Mouse (Mus musculus): Measurements from ENCODE around the gene Kmt2b. TPM values are rescaled to one million over a fixed set of nuclear protein-coding genes. Genes with fewer than 3 reads are reported as not detected.
A peak's percentile ranks its signal among the peaks of the same experiment; 100 is the strongest.

Gene Kmt2b
- polyA plus RNA-seq, 1 experiment from 2014 or later: 9.8 TPM

GRCm38 (mm10) chr7:30522871-30523270 is 65.7 kb downstream of the Kmt2b start:
- Histone ChIP-seq H3K36me3 (peaks cover 49% of the 10 kb centered on the region), H3K4me2 (no peak overlapping the region)

GRCm38 (mm10) chr7:30520856-30521255 is 67.7 kb downstream of the Kmt2b start:
- Histone ChIP-seq H3K4me2 (no peak overlapping the region), H3K9ac (no peak overlapping the region), H3K4me1 (replicated peaks) (no peaks in the 10 kb centered on the region), H3K9me3 (no peaks in the 10 kb centered on the region), H3K36me3 (peaks cover 31% of the 10 kb centered on the region), H3K27me3 (no peaks in the 10 kb centered on the region), H3K4me3 (no peak overlapping the region), H3K27ac (replicated peaks) (no peak overlapping the region)
- ATAC-seq (ENCODE audit: low FRiP score, low read depth): peak; percentile 12; the same call in 1 of the 2 replicates
- WGBS: 69% methylated on average over 5 of the region's 5 CpGs

More at GRCm38 (mm10) chr7:30522871-30523270, 65.7 kb downstream of the Kmt2b start:
- 86% methylated on average over 10 of the region's 10 CpGs for WGBS
- Histone ChIP-seq H3K9me3 (no peaks in the 10 kb centered on the region), H3K27ac (replicated peaks) (no peak overlapping the region), H3K4me1 (replicated peaks) (no peaks in the 10 kb centered on the region), H3K4me3 (no peak overlapping the region), H3K27me3 (no peaks in the 10 kb centered on the region), H3K9ac (no peak overlapping the region)
- no peak for ATAC-seq (ENCODE audit: low FRiP score, low read depth)

- H3K4me2 ChIP-seq: no peak overlapping the region
- 60% methylated on average over 4 of the region's 4 CpGs for WGBS
- H3K27me3 ChIP-seq: no peaks in the 10 kb centered on the region
- H3K4me1 ChIP-seq (replicated peaks): no peaks in the 10 kb centered on the region
- H3K9ac ChIP-seq: no peak overlapping the region
- H3K9me3 ChIP-seq: no peaks in the 10 kb centered on the region
- no peak overlapping the region for H3K27ac ChIP-seq (replicated peaks)
- ATAC-seq (ENCODE audit: low FRiP score, low read depth): no peak; the same call in 1 of the 2 replicates
- H3K4me3 ChIP-seq: no peak overlapping the region
- peaks cover 26% of the 10 kb centered on the region for H3K36me3 ChIP-seq
Observed at GRCm38 (mm10) chr7:30520396-30520795, 68.1 kb downstream of the Kmt2b start.

Small RNAs within 50 kb of the gene (microRNA-seq; reads per million reads assigned to microRNA genes)
- not detected for gene Gm38670
- not detected for gene Mir3569

Other genes with a start within 250 kb of the Kmt2b start
- 14.3 and 15.7 TPM in 2 replicates for gene Lrfn3, start 226.0 kb downstream of the Kmt2b start, polyA plus RNA-seq (2015; fragmentation: Nextera tagmentation; extraction: Ambion mirVana)
- 28.9 and 39.1 TPM in 2 replicates for gene Tyrobp, start 175.0 kb downstream of the Kmt2b start, polyA plus RNA-seq (2015; fragmentation: Nextera tagmentation; extraction: Ambion mirVana)
- 0.53 and 0.56 TPM in 2 replicates for gene Hcst, start 168.9 kb downstream of the Kmt2b start, polyA plus RNA-seq (2015; fragmentation: Nextera tagmentation; extraction: Ambion mirVana)
- 2.4 and 2.9 TPM in 2 replicates for gene Nfkbid, start 167.0 kb downstream of the Kmt2b start, polyA plus RNA-seq (2015; fragmentation: Nextera tagmentation; extraction: Ambion mirVana)
- gene Aplp1, start 143.2 kb downstream of the Kmt2b start, polyA plus RNA-seq (2015; fragmentation: Nextera tagmentation; extraction: Ambion mirVana): 674 and 762 TPM in 2 replicates
- gene Kirrel2, start 131.0 kb downstream of the Kmt2b start, polyA plus RNA-seq (2015; fragmentation: Nextera tagmentation; extraction: Ambion mirVana): 4.7 and 7.3 TPM in 2 replicates
- gene Nphs1, start 130.4 kb downstream of the Kmt2b start, polyA plus RNA-seq (2015; fragmentation: Nextera tagmentation; extraction: Ambion mirVana): 1.1 and 1.2 TPM in 2 replicates
- 0.36 TPM in 1 of 2 replicates, not detected in the other for gene Prodh2, start 95.1 kb downstream of the Kmt2b start, polyA plus RNA-seq (2015; fragmentation: Nextera tagmentation; extraction: Ambion mirVana)
- gene Arhgap33, start 53.7 kb downstream of the Kmt2b start, polyA plus RNA-seq (2015; fragmentation: Nextera tagmentation; extraction: Ambion mirVana): 101 and 135 TPM in 2 replicates
- 11.1 and 13.2 TPM in 2 replicates for gene Hspb6, start 36.5 kb downstream of the Kmt2b start, polyA plus RNA-seq (2015; fragmentation: Nextera tagmentation; extraction: Ambion mirVana)
- 8.4 and 9.1 TPM in 2 replicates for gene Proser3, start 36.4 kb downstream of the Kmt2b start, polyA plus RNA-seq (2015; fragmentation: Nextera tagmentation; extraction: Ambion mirVana)
- 52.7 and 53.1 TPM in 2 replicates for gene Lin37, start 28.9 kb downstream of the Kmt2b start, polyA plus RNA-seq (2015; fragmentation: Nextera tagmentation; extraction: Ambion mirVana)
- 89.7 and 92.1 TPM in 2 replicates for gene U2af1l4, start 25.4 kb downstream of the Kmt2b start, polyA plus RNA-seq (2015; fragmentation: Nextera tagmentation; extraction: Ambion mirVana)
- gene Gm49396, start 25.4 kb downstream of the Kmt2b start, polyA plus RNA-seq (2015; fragmentation: Nextera tagmentation; extraction: Ambion mirVana): 15.4 and 17.5 TPM in 2 replicates
- 124 and 134 TPM in 2 replicates for gene Psenen, start 25.1 kb downstream of the Kmt2b start, polyA plus RNA-seq (2015; fragmentation: Nextera tagmentation; extraction: Ambion mirVana)
- gene Igflr1, start 23.3 kb downstream of the Kmt2b start, polyA plus RNA-seq (2015; fragmentation: Nextera tagmentation; extraction: Ambion mirVana): 5.5 and 6.0 TPM in 2 replicates
- gene Zbtb32, start 10.2 kb upstream of the Kmt2b start, polyA plus RNA-seq (2015; fragmentation: Nextera tagmentation; extraction: Ambion mirVana): 0.10 and 0.37 TPM in 2 replicates
- gene Upk1a, start 24.1 kb upstream of the Kmt2b start, polyA plus RNA-seq (2015; fragmentation: Nextera tagmentation; extraction: Ambion mirVana): 0.51 and 0.82 TPM in 2 replicates
- gene Cox6b1, start 37.4 kb upstream of the Kmt2b start, polyA plus RNA-seq (2015; fragmentation: Nextera tagmentation; extraction: Ambion mirVana): 1,185 and 1,301 TPM in 2 replicates
- not detected in 2 replicates for gene Etv2, start 47.1 kb upstream of the Kmt2b start, polyA plus RNA-seq (2015; fragmentation: Nextera tagmentation; extraction: Ambion mirVana)
- gene Rbm42, start 61.6 kb upstream of the Kmt2b start, polyA plus RNA-seq (2015; fragmentation: Nextera tagmentation; extraction: Ambion mirVana): 131 and 139 TPM in 2 replicates
- 25.9 and 29.9 TPM in 2 replicates for gene Haus5, start 76.3 kb upstream of the Kmt2b start, polyA plus RNA-seq (2015; fragmentation: Nextera tagmentation; extraction: Ambion mirVana)
- not detected in 2 replicates for gene Pmis2, start 82.9 kb upstream of the Kmt2b start, polyA plus RNA-seq (2015; fragmentation: Nextera tagmentation; extraction: Ambion mirVana)
- not detected in 2 replicates for gene 2200002J24Rik, start 110.2 kb upstream of the Kmt2b start, polyA plus RNA-seq (2015; fragmentation: Nextera tagmentation; extraction: Ambion mirVana)
- 3.1 and 3.3 TPM in 2 replicates for gene Atp4a, start 123.5 kb upstream of the Kmt2b start, polyA plus RNA-seq (2015; fragmentation: Nextera tagmentation; extraction: Ambion mirVana)
- gene Tmem147, start 140.8 kb upstream of the Kmt2b start, polyA plus RNA-seq (2015; fragmentation: Nextera tagmentation; extraction: Ambion mirVana): 273 and 284 TPM in 2 replicates
- gene Gapdhs, start 155.0 kb upstream of the Kmt2b start, polyA plus RNA-seq (2015; fragmentation: Nextera tagmentation; extraction: Ambion mirVana): 0.79 and 1.4 TPM in 2 replicates
- 2.2 TPM in 2 replicates for gene Sbsn, start 162.7 kb upstream of the Kmt2b start, polyA plus RNA-seq (2015; fragmentation: Nextera tagmentation; extraction: Ambion mirVana)
- gene Dmkn, start 175.0 kb upstream of the Kmt2b start, polyA plus RNA-seq (2015; fragmentation: Nextera tagmentation; extraction: Ambion mirVana): 2.0 and 3.0 TPM in 2 replicates
- 0.52 and 2.8 TPM in 2 replicates for gene Krtdap, start 199.2 kb upstream of the Kmt2b start, polyA plus RNA-seq (2015; fragmentation: Nextera tagmentation; extraction: Ambion mirVana)
- 0.21 TPM in 1 of 2 replicates, not detected in the other for gene Ffar2, start 235.0 kb upstream of the Kmt2b start, polyA plus RNA-seq (2015; fragmentation: Nextera tagmentation; extraction: Ambion mirVana)